Mouse (Mus musculus): ENCODE data around the gene Mrpl23. TPM values are rescaled to one million over a fixed set of nuclear protein-coding genes. Genes with fewer than 3 reads are reported as not detected.

Gene Mrpl23
- total and polyA plus RNA-seq, 2 experiments from 2014 or later, result 25.5 to 69.3 TPM

GRCm38 (mm10) chr7:142560942-142561855 is 28.7 kb downstream of the Mrpl23 start:
- H3K9me3 ChIP-seq (ENCODE audit: low read length), result no peaks in the 10 kb centered on the region
- H3K36me3 ChIP-seq (ENCODE audit: insufficient read depth, low read length), result no peaks in the 10 kb centered on the region
- WGBS, result 34% methylated on average over 18 of the region's 18 CpGs
- no peak overlapping the region for H3K4me3 ChIP-seq (ENCODE audit: low read length)
- no peak for DNase-seq (ENCODE audit: low spot score)
- ATAC-seq, result no peak
- 0 out of 2 replicates have a peak, but pooled peaks cover 3% of the 10 kb centered on the region for H3K4me1 ChIP-seq (ENCODE audit: insufficient read depth, low read length)
- H3K27me3 ChIP-seq (ENCODE audit: insufficient read depth, low read length), result no peaks in the 10 kb centered on the region
- H3K4me2 ChIP-seq (ENCODE audit: low read depth, low read length), result no peak overlapping the region
- H3K9ac ChIP-seq (replicated peaks; ENCODE audit: low read length), result no peak overlapping the region
- no peak for TF ChIP-seq CTCF (IDR thresholded peaks at IDR 0.05; ENCODE audit: low read depth)
- H3K27ac ChIP-seq, result no peak overlapping the region

- no peak for ATAC-seq
- H3K4me1 ChIP-seq (ENCODE audit: insufficient read depth, low read length), result 0 out of 2 replicates have a peak, but pooled peaks cover 3% of the 10 kb centered on the region
- no peak for TF ChIP-seq CTCF (IDR thresholded peaks at IDR 0.05; ENCODE audit: low read depth)
- no peaks in the 10 kb centered on the region for H3K9me3 ChIP-seq (ENCODE audit: low read length)
- peak; percentile 18 for DNase-seq (ENCODE audit: low spot score)
- H3K4me3 ChIP-seq (ENCODE audit: low read length), result no peak overlapping the region
- H3K36me3 ChIP-seq (ENCODE audit: insufficient read depth, low read length), result no peaks in the 10 kb centered on the region
- no peak overlapping the region for H3K27ac ChIP-seq
- no peaks in the 10 kb centered on the region for H3K27me3 ChIP-seq (ENCODE audit: insufficient read depth, low read length)
- 63% methylated on average over 4 of the region's 4 CpGs for WGBS
- H3K4me2 ChIP-seq (ENCODE audit: low read depth, low read length), result no peak overlapping the region
- no peak overlapping the region for H3K9ac ChIP-seq (replicated peaks; ENCODE audit: low read length)
Observed at GRCm38 (mm10) chr7:142561856-142562404, 29.4 kb downstream of the Mrpl23 start.

GRCm38 (mm10) chr7:142563168-142563567 is 30.7 kb downstream of the Mrpl23 start:
- no peak for ATAC-seq
- Histone ChIP-seq H3K9me3 (ENCODE audit: low read length) (no peaks in the 10 kb centered on the region), H3K4me1 (ENCODE audit: insufficient read depth, low read length) (0 out of 2 replicates have a peak, but pooled peaks cover 3% of the 10 kb centered on the region), H3K9ac (replicated peaks; ENCODE audit: low read length) (no peak overlapping the region), H3K4me3 (ENCODE audit: low read length) (no peak overlapping the region), H3K36me3 (ENCODE audit: insufficient read depth, low read length) (no peaks in the 10 kb centered on the region), H3K27me3 (ENCODE audit: insufficient read depth, low read length) (no peaks in the 10 kb centered on the region), H3K27ac (no peak overlapping the region), H3K4me2 (ENCODE audit: low read depth, low read length) (no peak overlapping the region)
- no peak for TF ChIP-seq CTCF (IDR thresholded peaks at IDR 0.05; ENCODE audit: low read depth)
- 39% methylated on average over 6 of the region's 6 CpGs for WGBS
- DNase-seq (ENCODE audit: low spot score), result peak; percentile 29

GRCm38 (mm10) chr7:142564955-142565643 is 32.6 kb downstream of the Mrpl23 start:
- Histone ChIP-seq H3K4me3 (ENCODE audit: low read length) (no peak overlapping the region), H3K36me3 (ENCODE audit: insufficient read depth, low read length) (no peaks in the 10 kb centered on the region), H3K27me3 (ENCODE audit: insufficient read depth, low read length) (no peaks in the 10 kb centered on the region), H3K9ac (replicated peaks; ENCODE audit: low read length) (no peak overlapping the region), H3K9me3 (ENCODE audit: low read length) (no peaks in the 10 kb centered on the region), H3K4me1 (ENCODE audit: insufficient read depth, low read length) (0 out of 2 replicates have a peak, but pooled peaks cover 3% of the 10 kb centered on the region), H3K4me2 (ENCODE audit: low read depth, low read length) (no peak overlapping the region), H3K27ac (no peak overlapping the region)
- TF ChIP-seq CTCF (IDR thresholded peaks at IDR 0.05; ENCODE audit: low read depth), result no peak
- DNase-seq (ENCODE audit: low spot score), result no peak
- ATAC-seq, result no peak
- 54% methylated on average over 11 of the region's 11 CpGs for WGBS

GRCm38 (mm10) chr7:142566512-142566911 is 34.0 kb downstream of the Mrpl23 start:
- H3K9ac ChIP-seq (replicated peaks; ENCODE audit: low read length), result no peak overlapping the region
- TF ChIP-seq CTCF (IDR thresholded peaks at IDR 0.05; ENCODE audit: low read depth), result no peak
- no peaks in the 10 kb centered on the region for H3K36me3 ChIP-seq (ENCODE audit: insufficient read depth, low read length)
- H3K27me3 ChIP-seq (ENCODE audit: insufficient read depth, low read length), result no peaks in the 10 kb centered on the region
- no peak for ATAC-seq
- H3K9me3 ChIP-seq (ENCODE audit: low read length), result no peaks in the 10 kb centered on the region
- H3K27ac ChIP-seq, result no peak overlapping the region
- 79% methylated on average over 9 of the region's 9 CpGs for whole genome bisulfite sequencing
- H3K4me1 ChIP-seq (ENCODE audit: insufficient read depth, low read length), result 0 out of 2 replicates have a peak, but pooled peaks cover 3% of the 10 kb centered on the region
- no peak for DNase-seq (ENCODE audit: low spot score)
- H3K4me3 ChIP-seq (ENCODE audit: low read length), result no peak overlapping the region
- H3K4me2 ChIP-seq (ENCODE audit: low read depth, low read length), result no peak overlapping the region

- WGBS, result 52% methylated on average over 8 of the region's 8 CpGs
- Histone ChIP-seq H3K9ac (replicated peaks; ENCODE audit: low read length) (no peak overlapping the region), H3K36me3 (ENCODE audit: insufficient read depth, low read length) (no peaks in the 10 kb centered on the region), H3K27ac (no peak overlapping the region), H3K9me3 (ENCODE audit: low read length) (no peaks in the 10 kb centered on the region), H3K4me3 (ENCODE audit: low read length) (no peak overlapping the region), H3K4me2 (ENCODE audit: low read depth, low read length) (no peak overlapping the region), H3K4me1 (ENCODE audit: insufficient read depth, low read length) (no peaks in the 10 kb centered on the region), H3K27me3 (ENCODE audit: insufficient read depth, low read length) (no peaks in the 10 kb centered on the region)
- TF ChIP-seq CTCF (IDR thresholded peaks at IDR 0.05; ENCODE audit: low read depth), result no peak
- no peak for DNase-seq (ENCODE audit: low spot score)
- ATAC-seq, result no peak
Observed at GRCm38 (mm10) chr7:142568985-142569384, 36.5 kb downstream of the Mrpl23 start.

Measured in hindbrain, postnatal 0 days (tissue).